Mouse (Mus musculus) heart, postnatal 4 days (tissue): ENCODE measurements around the gene Fam198b. TPM values are rescaled to one million over a fixed set of nuclear protein-coding genes. Genes with fewer than 3 reads are reported as not detected.
A peak's percentile ranks its signal among the peaks of the same experiment; 100 is the strongest.
"Not testable (repeated sequence)": the region's sequence is repeated elsewhere in the genome, so short reads cannot be mapped to it uniquely, and the experiment has no call there.

Source experiments
- DNase-seq: peaks from one replicate; pipeline ENCODE4 v3.0.0; 2021
- total RNA-seq, 2 experiments: library from RNA; stranded (reverse); gene quantifications; 2 replicates each; pipeline ENCODE4 v1.2.3; 2021

Gene Fam198b
- total RNA-seq, 2 experiments from 2014 or later, result 116 to 133 TPM

GRCm38 (mm10) chr3:79925950-79926697 lies 41.8 kb downstream of the Fam198b start:
- DNase-seq, result no peak

DNA sequence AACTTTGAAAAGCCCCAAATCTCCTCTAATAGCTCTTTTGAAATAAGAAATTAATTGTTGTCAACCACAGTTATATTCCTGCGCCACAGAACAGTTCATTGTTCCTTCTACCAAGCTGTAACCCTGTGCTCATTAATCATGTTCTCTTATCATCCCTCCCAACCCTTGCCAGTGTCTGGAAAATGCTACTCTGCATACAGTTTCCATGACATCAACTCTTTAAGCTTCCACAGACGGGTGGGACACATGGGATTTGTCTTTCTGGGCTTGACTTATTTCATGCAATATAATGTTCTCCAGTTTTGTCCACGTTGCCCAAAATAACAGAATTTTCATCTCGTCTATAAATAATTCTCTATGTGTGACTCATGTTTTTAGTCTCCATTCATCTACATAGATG lies 42.7 kb downstream of the Fam198b start:
- DNase-seq, result no peak

- no peak for DNase-seq
Observed at GRCm38 (mm10) chr3:79928409-79928808, 44.1 kb downstream of the Fam198b start.

GRCm38 (mm10) chr3:79930141-79930744 lies 45.9 kb downstream of the Fam198b start:
- no peak for DNase-seq

GRCm38 (mm10) chr3:79936213-79936612 lies 51.9 kb downstream of the Fam198b start:
- peak; percentile 58 for DNase-seq

DNA sequence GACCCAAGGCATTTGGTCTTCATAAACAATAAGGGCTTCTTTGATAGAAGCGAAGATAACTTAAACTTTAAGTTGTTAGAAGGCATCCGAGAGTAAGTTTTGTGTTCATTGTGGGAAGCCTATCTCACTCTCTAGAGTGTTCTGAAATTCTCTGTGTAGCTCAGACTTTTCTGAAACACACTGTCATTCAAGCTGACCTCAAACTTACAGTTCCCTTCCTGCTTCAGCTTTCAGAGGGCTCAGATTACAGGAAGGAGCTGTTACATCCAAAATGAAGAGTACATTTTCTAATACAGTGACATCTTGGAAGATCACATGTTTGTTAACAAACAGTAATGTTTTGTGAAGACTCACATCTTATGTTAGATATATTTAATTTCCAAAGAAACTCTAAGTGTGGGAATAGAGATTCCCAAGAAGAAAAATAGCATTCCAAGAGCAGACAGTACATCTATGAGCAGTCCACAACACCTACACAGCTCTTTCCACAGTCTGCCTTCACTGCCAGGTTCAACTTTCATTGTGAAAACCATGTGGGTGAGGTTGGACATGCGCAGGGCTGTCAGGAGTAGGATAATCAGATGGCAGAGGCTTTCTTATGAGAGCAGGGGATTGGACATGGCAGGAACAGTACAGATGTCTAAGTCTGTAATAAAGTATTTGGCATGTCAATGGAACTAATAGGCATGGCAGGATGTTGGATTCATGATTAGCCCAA lies 52.6 kb downstream of the Fam198b start:
- DNase-seq, result no peak

DNA sequence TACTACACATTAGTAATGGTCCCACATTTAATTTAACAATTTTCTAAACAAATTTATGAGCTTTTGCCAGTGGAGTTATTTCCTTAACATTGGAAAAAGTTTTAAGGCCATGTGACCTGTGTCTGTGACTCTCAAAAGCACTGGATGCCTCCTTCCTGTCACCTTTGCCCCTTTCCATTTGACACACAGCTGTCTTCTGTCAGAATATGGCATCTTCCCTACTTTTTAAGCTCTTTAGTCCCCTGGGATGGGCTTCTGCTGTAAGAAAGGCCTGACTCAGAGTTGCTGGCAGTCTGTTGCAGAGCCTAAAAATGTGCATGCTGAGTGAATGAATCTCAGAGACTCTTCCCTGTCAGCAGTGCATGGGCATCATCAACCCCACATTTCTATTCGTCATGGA lies 63.4 kb downstream of the Fam198b start:
- peak; percentile 42 for DNase-seq

- no peak for DNase-seq
Observed at GRCm38 (mm10) chr3:79948151-79948550, 63.8 kb downstream of the Fam198b start.

- DNase-seq, result no peak
Observed at GRCm38 (mm10) chr3:79953164-79953759, 68.9 kb downstream of the Fam198b start.

GRCm38 (mm10) chr3:79955262-79955661 lies 70.9 kb downstream of the Fam198b start:
- DNase-seq, result no peak

GRCm38 (mm10) chr3:79956792-79957191 lies 72.5 kb downstream of the Fam198b start:
- DNase-seq, result no peak

- no peak for DNase-seq
Observed at GRCm38 (mm10) chr3:79957752-79958151, 73.4 kb downstream of the Fam198b start.

DNA sequence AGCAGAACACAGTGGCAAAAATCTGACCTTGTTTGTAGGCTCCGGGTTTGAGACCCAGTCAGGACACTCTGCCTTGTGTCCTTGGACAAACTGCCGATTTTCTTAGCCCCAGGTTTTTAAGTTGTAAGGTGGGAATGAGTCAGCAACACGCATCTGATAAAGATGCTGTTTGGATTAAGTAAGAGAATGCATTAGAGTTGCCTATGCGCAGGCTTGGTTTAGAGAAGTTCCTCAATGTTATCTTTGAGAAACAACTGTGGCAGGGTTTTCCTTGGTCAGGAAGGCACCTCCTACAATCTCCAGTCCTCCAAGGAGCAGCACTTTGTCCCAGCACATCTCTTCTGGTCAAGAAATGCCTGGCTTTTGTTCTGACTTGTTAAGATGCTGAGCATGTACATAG lies 82.4 kb downstream of the Fam198b start:
- no peak for DNase-seq

- no peak for DNase-seq
Observed at GRCm38 (mm10) chr3:79967346-79967745, 83.0 kb downstream of the Fam198b start.

DNA sequence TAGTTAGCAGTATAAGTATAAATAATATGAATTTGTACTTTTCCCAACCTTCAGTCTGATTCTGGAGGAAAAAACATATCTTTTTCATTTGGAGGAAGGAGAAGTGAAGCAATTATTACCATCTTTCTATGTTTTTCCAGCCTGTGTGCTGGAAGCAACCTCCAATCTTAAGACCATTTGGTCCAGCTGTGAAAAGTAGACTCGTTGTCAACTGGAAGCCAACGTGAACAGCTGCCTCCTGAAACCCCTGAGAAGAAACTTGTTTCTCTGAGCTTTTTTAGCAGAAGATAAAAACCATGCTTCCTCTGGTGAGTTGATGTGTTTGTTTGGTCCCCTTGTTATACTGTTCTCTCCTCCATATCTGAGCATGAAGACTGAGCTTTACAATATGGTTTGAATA lies 84.1 kb downstream of the Fam198b start:
- no peak for DNase-seq

DNA sequence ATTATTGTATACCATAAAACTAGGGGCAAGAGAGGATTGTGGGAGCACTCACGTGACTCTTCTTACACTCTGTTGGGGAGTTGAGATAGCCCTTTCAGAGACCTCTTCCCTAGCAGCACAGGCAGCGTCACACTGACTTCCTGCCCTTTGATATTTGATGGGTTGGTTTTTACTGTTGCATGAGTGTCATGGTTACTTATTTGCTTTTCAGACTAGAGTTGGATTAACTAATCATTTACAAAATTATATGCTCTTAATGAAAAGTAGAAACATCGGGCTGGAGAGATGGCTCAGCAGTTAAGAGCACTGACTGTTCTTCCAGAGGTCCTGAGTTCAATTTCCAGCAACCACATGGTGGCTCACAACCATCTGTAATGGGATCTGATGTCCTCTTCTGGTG lies 85.2 kb downstream of the Fam198b start:
- not testable (repeated sequence) for DNase-seq

DNA sequence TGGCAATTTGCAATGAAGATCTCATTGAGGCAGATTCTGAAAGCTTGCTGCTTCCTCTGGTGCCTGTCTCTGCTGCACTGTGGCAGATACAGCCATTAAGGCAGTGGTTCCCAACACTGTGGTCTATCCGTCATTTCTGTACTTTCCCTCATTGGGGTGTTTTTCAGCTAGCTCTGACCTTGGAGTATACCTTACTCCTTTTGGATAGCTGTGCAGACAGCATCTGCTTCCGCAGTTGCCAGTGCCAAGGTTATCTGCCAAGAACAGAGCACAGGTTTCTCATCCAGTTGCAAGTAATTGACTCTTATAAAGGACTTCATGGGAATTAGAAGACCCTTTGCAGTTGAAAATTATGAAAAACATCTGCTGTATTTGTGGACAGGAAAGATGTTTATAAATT lies 85.7 kb downstream of the Fam198b start:
- DNase-seq, result no peak

GRCm38 (mm10) chr3:79970498-79970897 lies 86.2 kb downstream of the Fam198b start:
- DNase-seq, result no peak

DNA sequence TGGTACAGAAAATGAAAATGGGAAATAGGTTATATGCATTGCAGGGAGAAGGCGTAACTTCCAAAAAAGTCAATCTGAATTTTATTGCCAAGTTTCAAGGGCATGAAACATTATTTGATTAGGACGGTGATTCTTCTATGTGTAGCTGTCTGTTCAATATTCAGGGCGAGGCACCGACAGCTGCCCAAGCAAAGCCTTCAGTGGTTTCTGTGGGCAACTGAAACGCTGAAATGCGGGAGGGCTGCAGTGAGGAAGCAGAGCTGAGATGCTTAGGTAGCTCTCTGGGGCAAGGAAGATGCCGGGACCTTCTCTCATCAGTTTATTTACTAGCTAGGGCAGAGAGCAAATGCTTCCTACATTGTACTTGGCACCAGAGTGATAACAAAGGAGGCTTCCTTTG lies 87.2 kb downstream of the Fam198b start:
- DNase-seq, result no peak

DNA sequence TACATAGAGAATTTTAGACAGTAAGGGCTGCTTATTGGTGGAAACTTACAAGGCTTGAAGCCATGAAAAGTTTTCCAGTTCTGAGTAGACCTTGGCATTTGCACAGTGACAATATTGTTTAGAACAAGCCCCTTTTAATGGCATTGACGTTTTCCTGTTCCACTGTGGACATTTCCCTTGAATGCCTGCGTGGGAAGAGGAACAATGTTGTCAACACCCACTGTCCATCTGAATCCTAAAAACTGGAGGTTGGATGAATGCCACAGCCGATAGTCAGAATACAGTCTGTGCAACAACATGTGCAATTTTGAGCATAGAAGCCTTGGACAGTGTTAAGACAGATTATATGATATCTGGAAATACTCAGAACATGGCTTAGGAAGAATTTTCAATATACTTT lies 92.5 kb downstream of the Fam198b start:
- peak; percentile 67 for DNase-seq

DNA sequence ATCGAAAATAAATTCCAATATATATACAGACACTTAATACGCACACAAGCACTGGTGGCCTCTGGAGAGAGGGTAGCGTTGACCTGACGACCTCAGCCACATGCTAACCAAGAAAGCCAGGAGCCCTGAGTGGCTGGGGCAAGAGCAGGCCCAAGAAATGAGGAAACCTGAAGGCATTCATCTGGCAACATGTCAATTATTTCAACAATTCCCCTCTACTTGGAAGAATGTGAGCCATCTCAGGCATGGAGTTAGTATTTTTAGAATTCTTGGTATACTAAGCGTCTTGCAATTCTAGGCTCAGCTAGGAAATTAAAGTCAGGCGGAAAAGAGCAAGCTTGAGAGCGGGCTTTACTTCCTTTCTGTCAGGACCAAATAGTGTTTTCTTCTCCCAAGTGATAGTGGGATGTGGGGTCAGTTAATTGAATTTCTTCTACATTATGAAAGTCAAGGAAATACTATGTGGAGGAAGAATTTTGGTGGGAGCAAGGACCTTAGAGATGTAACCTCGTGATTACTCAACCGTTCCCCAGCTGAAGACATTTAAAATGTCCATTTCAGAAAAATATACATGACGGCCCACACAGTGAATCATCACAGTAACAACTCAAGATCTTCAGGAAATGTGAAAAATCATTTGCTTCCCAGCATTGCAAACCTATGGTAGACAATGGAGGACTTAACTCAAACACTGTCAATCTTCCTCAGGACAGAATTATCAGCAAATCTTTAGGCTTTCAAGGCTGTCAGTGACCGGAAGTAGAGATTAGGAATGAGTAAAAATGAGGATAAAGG lies 93.5 kb downstream of the Fam198b start:
- no peak for DNase-seq

- DNase-seq, result no peak
Observed at GRCm38 (mm10) chr3:79980714-79981113, 96.4 kb downstream of the Fam198b start.
